Mouse (Mus musculus) thymus, adult 2 months (tissue): ENCODE measurements around the gene Ttll5.

ENCODE experiments used
- CTCF ChIP-seq: fragments of 200-500 bp; IDR thresholded peaks from 2 replicates; pipeline ENCODE4 v1.5.1; 2012; ENCODE audit warnings: mild to moderate bottlenecking, control low read depth, low read length, moderate library complexity, borderline replicate concordance; ENCODE audit not compliant: control insufficient read depth, poor library complexity, insufficient read depth; ENCODE audit errors: extremely low read depth
- POLR2A ChIP-seq: fragments of 200-500 bp; IDR thresholded peaks from 2 replicates; pipeline ENCODE4 v1.6.1; 2012; ENCODE audit warnings: mild to moderate bottlenecking, low read length, control low read depth, moderate library complexity; ENCODE audit not compliant: control insufficient read depth, poor library complexity, insufficient read depth; ENCODE audit errors: extremely low read depth

GRCm38 (mm10) chr12:85954167-85954566 is 129.7 kb downstream of the Ttll5 start:
- TF ChIP-seq CTCF (no peak), POLR2A (no peak)
